ENCODE assay signal across 7 mouse cellular contexts in the genomic region with DNA sequence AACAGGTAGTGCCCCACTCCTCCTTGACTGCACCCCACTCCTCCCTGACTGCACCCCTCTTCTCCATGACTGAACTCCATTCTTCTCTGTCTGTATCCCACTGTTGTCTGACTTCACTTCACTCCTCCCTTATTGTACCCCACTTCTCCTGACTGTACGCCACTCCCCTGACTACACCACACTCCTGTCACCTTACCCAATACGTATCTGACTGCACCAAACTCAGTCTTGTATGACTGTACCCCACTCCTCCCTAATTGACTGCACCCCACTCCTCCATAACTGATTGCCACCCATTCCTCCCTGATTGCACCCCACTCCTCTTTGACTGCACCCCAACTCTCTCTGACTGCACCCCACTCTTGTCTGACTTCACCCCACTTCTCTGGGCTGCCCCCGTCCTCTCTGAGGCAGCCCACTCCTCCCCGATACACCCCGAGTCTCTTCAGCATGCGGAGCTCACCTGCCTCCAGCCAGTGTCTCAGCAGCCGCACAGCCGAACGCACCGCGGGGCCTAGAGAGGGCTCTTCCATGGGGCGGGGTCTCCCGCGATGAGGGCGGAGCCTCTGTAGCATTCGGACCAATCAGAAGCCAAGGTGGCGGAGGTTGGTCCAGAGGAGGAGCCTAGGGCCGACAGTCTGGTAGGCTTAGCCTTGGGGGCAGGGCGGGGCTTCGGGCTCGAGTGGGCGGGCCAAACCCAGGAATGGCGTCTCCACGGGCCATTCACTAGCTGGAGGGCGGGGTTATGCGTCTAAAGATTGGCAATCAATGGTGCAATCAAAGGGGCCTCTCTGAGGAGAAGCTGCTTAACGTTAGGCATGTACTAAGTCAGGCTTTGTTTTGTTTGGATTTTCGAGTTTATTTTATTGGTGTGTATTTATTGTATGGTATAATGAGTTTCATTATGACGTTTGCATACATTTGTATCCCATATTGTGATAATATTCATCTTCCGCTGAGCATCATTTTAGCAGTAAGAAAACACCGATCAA. TPM values are rescaled to one million over a fixed set of nuclear protein-coding genes. Genes with fewer than 3 reads are reported as not detected.
DNase-seq lines count a peak whose midpoint lies in the region; ATAC-seq lines count a peak whose summit lies in the region.

Gng7 (minus strand) TSS at position 553 of the 992 bp plus-strand sequence.

- H3K4me2 ChIP-seq in embryonic facial prominence, embryonic 12.5 days (replicated peaks): peak within 1 kb of the TSS; percentile 60
- peak within 1 kb of the TSS; percentile 58 for H3K4me2 ChIP-seq in limb, embryonic 11.5 days (ENCODE audit: low read depth, severe bottlenecking)
- peak within 1 kb of the TSS; percentile 51 for H3K4me2 ChIP-seq in midbrain, embryonic 14.5 days (ENCODE audit: low read length)

- H3K4me1 ChIP-seq in embryonic facial prominence, embryonic 12.5 days: 0 out of 2 replicates have a peak, but pooled peaks cover 6% of the 10 kb centered on the region
- H3K4me1 ChIP-seq in limb, embryonic 11.5 days (ENCODE audit: control insufficient read depth, insufficient read depth, low read length): no peaks in the 10 kb centered on the region
- peaks cover 11% of the 10 kb centered on the region; the same call in 1 of the 2 replicates for H3K4me1 ChIP-seq in midbrain, embryonic 14.5 days (ENCODE audit: control insufficient read depth, insufficient read depth, low read length)

- 10% methylated on average over 31 of the region's 31 CpGs for WGBS in embryonic facial prominence, embryonic 12.5 days
- 11% methylated on average over 31 of the region's 31 CpGs for WGBS in limb, embryonic 11.5 days
- 10% methylated on average over 31 of the region's 31 CpGs for WGBS in midbrain, embryonic 14.5 days

- H3K4me3 ChIP-seq in embryonic facial prominence, embryonic 12.5 days: peak within 1 kb of the TSS; percentile 46
- H3K4me3 ChIP-seq in limb, embryonic 11.5 days (ENCODE audit: low read depth, low read length): peak within 1 kb of the TSS; percentile 32
- peak within 1 kb of the TSS; percentile 29 for H3K4me3 ChIP-seq in midbrain, embryonic 14.5 days (replicated peaks; ENCODE audit: low read depth, low read length)

- peak within 1 kb of the TSS; percentile 61 for H3K9ac ChIP-seq in embryonic facial prominence, embryonic 12.5 days
- H3K9ac ChIP-seq in limb, embryonic 11.5 days (ENCODE audit: low read length): peak within 1 kb of the TSS; percentile 22; the same call in 1 of the 2 replicates
- H3K9ac ChIP-seq in midbrain, embryonic 14.5 days (replicated peaks; ENCODE audit: low read length): peak within 1 kb of the TSS; percentile 21; the same call in 1 of the 2 replicates

- DNase-seq in adrenal gland, postnatal 25 days: peak; percentile 95
- peak; percentile 99 for DNase-seq in heart, adult 11 months
- DNase-seq in kidney, adult 18-20 months: peak; percentile 92
- peak; percentile 97 for DNase-seq in limb, embryonic 11.5 days (ENCODE audit: low spot score)
- DNase-seq in midbrain, embryonic 14.5 days: peak; percentile 98
- DNase-seq in spleen, adult 18-20 months: peak; percentile 87 to 88

- peak; percentile 90 for ATAC-seq in embryonic facial prominence, embryonic 12.5 days (ENCODE audit: insufficient number of reproducible peaks, insufficient read depth, low FRiP score, low TSS enrichment)
- ATAC-seq in limb, embryonic 11.5 days (ENCODE audit: insufficient number of reproducible peaks, low FRiP score, low TSS enrichment, low read depth): peak; percentile 95
- peak; percentile 96 for ATAC-seq in midbrain, embryonic 14.5 days (ENCODE audit: low FRiP score, low TSS enrichment)

- H3K27ac ChIP-seq in embryonic facial prominence, embryonic 12.5 days: no peak within 1 kb of the TSS
- no peak within 1 kb of the TSS for H3K27ac ChIP-seq in limb, embryonic 11.5 days (replicated peaks; ENCODE audit: low read depth, low read length)
- no peak within 1 kb of the TSS for H3K27ac ChIP-seq in midbrain, embryonic 14.5 days (replicated peaks; ENCODE audit: low read depth, low read length)

- no peaks in the 10 kb centered on the region for H3K27me3 ChIP-seq in embryonic facial prominence, embryonic 12.5 days
- H3K27me3 ChIP-seq in limb, embryonic 11.5 days (ENCODE audit: control insufficient read depth, insufficient read depth, low read length): no peaks in the 10 kb centered on the region
- H3K27me3 ChIP-seq in midbrain, embryonic 14.5 days (ENCODE audit: control insufficient read depth, insufficient read depth, low read length): no peaks in the 10 kb centered on the region

- no peaks in the 10 kb centered on the region for H3K9me3 ChIP-seq in embryonic facial prominence, embryonic 12.5 days
- H3K9me3 ChIP-seq in limb, embryonic 11.5 days (ENCODE audit: control insufficient read depth, low read length): no peaks in the 10 kb centered on the region
- H3K9me3 ChIP-seq in midbrain, embryonic 14.5 days (ENCODE audit: control insufficient read depth, low read length): no peaks in the 10 kb centered on the region

- H3K36me3 ChIP-seq in embryonic facial prominence, embryonic 12.5 days: no peaks in the 10 kb centered on the region
- H3K36me3 ChIP-seq in limb, embryonic 11.5 days (ENCODE audit: control insufficient read depth, insufficient read depth, low read length): no peaks in the 10 kb centered on the region
- H3K36me3 ChIP-seq in midbrain, embryonic 14.5 days (ENCODE audit: control insufficient read depth, insufficient read depth, low read length): no peaks in the 10 kb centered on the region

RNA-seq across cellular contexts. Expression of gene Gng7, which starts in this region (rescaled TPM):
- total RNA-seq in adrenal gland, postnatal 25 days (2021): 4.5 and 7.8 TPM in 2 replicates
- polyA plus RNA-seq in embryonic facial prominence, embryonic 12.5 days (2016; fragmentation: Nextera tagmentation; extraction: Ambion mirVana): 11.0 and 11.4 TPM in 2 replicates
- polyA plus RNA-seq in limb, embryonic 11.5 days (2014; fragmentation: Nextera tagmentation; extraction: Ambion mirVana): 4.6 and 4.8 TPM in 2 replicates
- polyA plus RNA-seq in midbrain, embryonic 14.5 days (2014; fragmentation: Nextera tagmentation; extraction: Ambion mirVana): 11.5 and 11.6 TPM in 2 replicates
